Mouse (Mus musculus) heart, postnatal 36 days (tissue): ENCODE data around the gene Dll4. TPM values are rescaled to one million over a fixed set of nuclear protein-coding genes. Genes with fewer than 3 reads are reported as not detected.
A peak's percentile ranks its signal among the peaks of the same experiment; 100 is the strongest.

ENCODE experiments used
- DNase-seq, 2 experiments: peaks; one replicate each; pipeline ENCODE4 v3.0.0; 2021 to 2022
- intact Hi-C: fragments of 180-260 bp; cut with DNase I; formaldehyde crosslinking; loops from one replicate; pipeline ENCODE4 v1.15.1; 2025
- total RNA-seq, 2 experiments: library from RNA; stranded (reverse); gene quantifications; 2 replicates each; pipeline ENCODE4 v1.2.3; 2021

Dll4 gene
- total RNA-seq, result 10 to 100 TPM; 16.3 to 22.1 TPM

- intact Hi-C loops, result loop anchor here (1.0 kb wide), 2 partner anchors 14 to 49 kb away; no protein-coding TSS in a partner anchor
- DNase-seq, result peak; percentile 74 to 79
Observed at GRCm38 (mm10) chr2:119325568-119326143, at the start of gene Dll4. TSS of gene Dll4 (plus strand) at chr2:119325784.

- no peak for DNase-seq
- intact Hi-C loops, result no loop called here
Observed at GRCm38 (mm10) chr2:119276926-119277325, 48.7 kb upstream of the Dll4 start.

GRCm38 (mm10) chr2:119277810-119278209 lies 47.8 kb upstream of the Dll4 start:
- no peak for DNase-seq
- intact Hi-C loops, result no loop called here

GRCm38 (mm10) chr2:119281899-119282565 lies 43.6 kb upstream of the Dll4 start:
- DNase-seq, result no peak
- intact Hi-C loops, result no loop called here

- intact Hi-C loops, result no loop called here
- no peak for DNase-seq
Observed at GRCm38 (mm10) chr2:119287372-119287771, 38.2 kb upstream of the Dll4 start.

- intact Hi-C loops, result loop anchor here (1.0 to 2.0 kb wide), 2 partner anchors 37 to 254 kb away; partner anchors contain the start of gene Rpusd2
- DNase-seq, result peak; percentile 97 to 98
Observed at GRCm38 (mm10) chr2:119288270-119288882, 37.2 kb upstream of the Dll4 start, which contains the start of gene Vps18. TSS of gene Vps18 (plus strand) at chr2:119288740.

GRCm38 (mm10) chr2:119289014-119289416 lies 36.6 kb upstream of the Dll4 start:
- peak in 1 of 2 experiments; percentile 43 for DNase-seq
- intact Hi-C loops, result loop anchor here (2.0 kb wide), 1 partner anchor 254 kb away; the partner anchor contains the start of gene Rpusd2

GRCm38 (mm10) chr2:119292281-119292680 lies 33.3 kb upstream of the Dll4 start:
- intact Hi-C loops, result no loop called here
- no peak for DNase-seq

- intact Hi-C loops, result no loop called here
Observed at GRCm38 (mm10) chr2:119292852-119293251, 32.7 kb upstream of the Dll4 start.

GRCm38 (mm10) chr2:119293311-119293710 lies 32.3 kb upstream of the Dll4 start:
- no peak for DNase-seq
- intact Hi-C loops, result no loop called here

More at GRCm38 (mm10) chr2:119292852-119293251, 32.7 kb upstream of the Dll4 start:
- DNase-seq, result no peak

GRCm38 (mm10) chr2:119293776-119294390 lies 31.7 kb upstream of the Dll4 start:
- no peak for DNase-seq
- intact Hi-C loops, result no loop called here

- intact Hi-C loops, result no loop called here
- no peak for DNase-seq
Observed at GRCm38 (mm10) chr2:119294411-119294810, 31.2 kb upstream of the Dll4 start.

- DNase-seq, result no peak
- intact Hi-C loops, result no loop called here
Observed at GRCm38 (mm10) chr2:119296756-119297155, 28.8 kb upstream of the Dll4 start.

- DNase-seq, result no peak
- intact Hi-C loops, result no loop called here
Observed at GRCm38 (mm10) chr2:119297506-119297905, 28.1 kb upstream of the Dll4 start.

- intact Hi-C loops, result loop anchor here (1.0 kb wide), 3 partner anchors 40 to 139 kb away; no protein-coding TSS in a partner anchor
- peak; percentile 72 to 81 for DNase-seq
Observed at GRCm38 (mm10) chr2:119298330-119298729, 27.3 kb upstream of the Dll4 start.

- DNase-seq, result no peak
Observed at GRCm38 (mm10) chr2:119298839-119299238, 26.7 kb upstream of the Dll4 start.

GRCm38 (mm10) chr2:119299981-119300818 lies 25.4 kb upstream of the Dll4 start:
- intact Hi-C loops, result loop anchor here (1.0 kb wide), 2 partner anchors 27 to 111 kb away; no protein-coding TSS in a partner anchor
- peak; percentile 81 to 83 for DNase-seq

More at GRCm38 (mm10) chr2:119298839-119299238, 26.7 kb upstream of the Dll4 start:
- intact Hi-C loops, result loop anchor here (1.0 kb wide), 3 partner anchors 39 to 138 kb away; no protein-coding TSS in a partner anchor

GRCm38 (mm10) chr2:119300819-119301493 lies 24.6 kb upstream of the Dll4 start:
- intact Hi-C loops, result loop anchor here (1.0 kb wide), 2 partner anchors 26 to 110 kb away; no protein-coding TSS in a partner anchor
- DNase-seq, result peak; percentile 59 to 60

GRCm38 (mm10) chr2:119302876-119303275 lies 22.7 kb upstream of the Dll4 start:
- intact Hi-C loops, result no loop called here
- no peak for DNase-seq
